Mouse (Mus musculus): ENCODE data around the gene Cpa4. TPM values are rescaled to one million over a fixed set of nuclear protein-coding genes. Genes with fewer than 3 reads are reported as not detected.

Cpa4 gene
- total RNA-seq, 2 experiments from 2014 or later: 0.18 to 0.25 TPM

DNA sequence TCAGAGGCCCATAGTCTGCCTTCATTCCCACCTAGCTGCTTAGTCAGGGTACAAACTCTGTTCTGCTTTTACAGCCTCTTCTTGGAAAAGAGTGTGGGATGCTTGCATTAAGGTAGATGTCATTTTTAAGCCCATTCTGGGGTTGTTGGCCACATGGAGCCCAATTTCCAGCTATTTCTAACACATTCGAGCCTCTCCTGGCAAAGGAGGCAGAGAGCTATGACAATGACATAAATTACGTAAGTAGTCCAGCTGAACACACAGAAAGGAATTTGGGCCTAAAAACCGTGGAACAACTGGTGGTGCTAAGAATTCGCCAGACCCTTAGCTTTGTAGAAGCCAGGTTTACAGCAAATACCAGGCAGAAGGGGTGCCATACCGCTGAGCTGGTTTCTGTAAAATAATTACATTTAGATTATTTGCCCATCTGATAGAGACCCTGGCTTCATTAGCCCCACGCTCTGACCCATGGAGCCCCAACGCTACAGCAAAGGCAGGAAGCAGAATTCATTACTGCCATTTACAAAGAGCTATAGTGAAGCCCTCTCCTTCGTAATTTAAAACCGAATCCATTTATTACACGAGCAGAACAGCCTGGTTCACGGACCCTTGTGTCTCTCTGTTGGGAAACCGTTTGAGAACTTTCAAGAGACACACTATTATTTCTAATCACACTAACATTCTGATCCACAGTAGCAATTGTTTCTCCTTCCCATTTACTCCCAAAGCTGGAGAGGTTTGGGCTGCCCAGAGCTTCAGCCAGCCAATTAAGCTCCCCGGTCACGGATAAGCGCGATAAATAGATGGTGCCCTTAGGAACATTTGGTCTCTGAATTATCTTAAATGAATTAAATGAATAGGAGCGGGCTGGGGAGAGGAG, 12.0 kb downstream of the Cpa4 start:
- DNase-seq (ENCODE audit: low spot score in 2 of 2): peak in 1 of 2 experiments; percentile 38
- intact Hi-C loops (cut with DNase I): no loop called here

DNA sequence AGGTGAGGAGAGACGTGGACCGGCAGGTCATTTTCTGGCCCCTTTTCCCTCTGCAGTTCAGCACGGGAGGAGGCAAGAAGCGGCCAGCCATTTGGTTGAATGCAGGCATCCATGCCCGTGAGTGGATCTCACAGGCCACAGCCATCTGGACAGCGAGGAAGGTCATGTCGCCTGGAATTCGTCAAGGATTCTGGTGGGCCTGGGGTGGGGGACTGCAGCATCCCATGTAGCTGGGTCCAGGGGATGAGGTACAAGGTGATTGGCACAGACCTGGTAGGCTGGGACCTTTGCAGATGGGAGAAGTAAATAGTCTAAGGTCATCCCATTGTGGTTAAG, 12.6 kb downstream of the Cpa4 start:
- intact Hi-C loops (cut with DNase I): no loop called here
- no peak for DNase-seq (ENCODE audit: low spot score in 2 of 2)

DNA sequence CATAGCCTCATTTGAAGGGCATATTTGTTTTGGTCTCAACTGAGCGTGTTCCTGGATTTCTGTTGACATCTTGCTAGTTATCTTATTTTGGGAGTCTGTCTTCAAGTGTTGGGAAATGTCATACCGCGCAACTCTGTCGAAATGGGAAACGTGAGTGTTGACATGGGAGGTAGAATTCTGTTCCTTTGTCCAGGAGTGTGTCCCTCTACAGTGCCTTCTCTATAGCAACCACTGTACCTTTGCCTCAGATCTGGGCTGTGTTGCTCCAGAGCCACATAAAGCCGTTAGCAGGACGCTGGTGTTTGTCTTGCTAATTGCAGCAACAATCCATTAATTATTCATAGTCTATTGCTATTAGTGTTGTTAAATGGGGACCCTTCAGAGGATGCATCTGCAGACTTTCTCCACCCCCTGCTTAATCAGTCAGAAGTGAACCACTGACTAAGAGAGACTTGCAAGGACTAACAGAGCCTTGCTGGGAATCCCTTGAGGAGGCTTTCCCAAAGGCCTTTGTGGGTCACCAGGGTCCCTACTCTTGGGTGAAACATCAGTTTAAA, 18.8 kb downstream of the Cpa4 start:
- intact Hi-C loops (cut with DNase I): no loop called here
- DNase-seq (ENCODE audit: low spot score in 2 of 2): no peak

DNA sequence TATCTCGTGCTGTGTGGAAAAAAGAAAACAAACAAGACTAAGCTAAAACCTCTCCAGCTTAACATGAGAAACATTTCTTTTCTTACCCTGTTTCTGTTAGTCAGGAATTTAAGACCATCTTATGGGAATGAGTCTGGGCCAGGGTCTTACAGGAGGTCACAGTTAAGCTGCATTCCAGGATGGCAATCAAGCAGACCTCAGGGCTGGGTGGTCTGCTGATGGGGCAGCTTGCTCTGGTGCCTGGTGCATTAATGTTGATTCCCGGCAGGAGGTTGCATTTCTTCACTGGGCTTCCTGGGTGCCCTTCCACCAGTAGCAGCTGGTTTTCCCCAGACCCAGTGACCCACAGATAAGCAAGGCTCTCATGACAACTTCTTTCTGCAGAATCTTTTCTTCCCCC, 21.6 kb downstream of the Cpa4 start:
- DNase-seq (ENCODE audit: low spot score in 2 of 2): no peak
- intact Hi-C loops (cut with DNase I): no loop called here

DNA sequence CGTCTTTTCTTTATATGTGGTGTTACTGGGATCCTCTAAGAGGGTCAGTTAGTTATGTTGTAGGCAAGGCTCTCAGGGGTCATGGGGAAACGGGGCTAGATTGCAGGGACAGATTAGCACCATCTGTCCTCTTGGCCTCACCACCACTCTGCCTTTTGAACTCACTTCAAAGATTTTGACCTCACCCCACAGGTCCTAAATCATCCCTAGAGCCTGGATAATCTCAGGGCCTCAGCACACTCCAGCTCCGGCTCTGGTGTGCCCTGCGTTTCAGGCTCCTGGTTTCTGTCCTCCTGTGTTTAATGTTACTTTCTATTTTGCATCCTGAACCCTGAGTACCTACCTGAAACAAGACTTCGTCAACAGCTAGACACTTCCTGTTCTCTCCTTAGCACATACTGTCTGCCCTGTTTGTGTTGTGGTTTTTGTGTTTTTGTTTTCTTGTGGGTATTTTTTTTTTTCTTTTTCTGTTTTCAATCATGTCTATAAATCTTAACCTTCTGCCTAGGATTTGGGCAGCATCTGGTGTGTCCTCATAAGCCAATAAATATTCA, 23.8 kb downstream of the Cpa4 start:
- intact Hi-C loops (cut with DNase I): no loop called here
- no peak for DNase-seq (ENCODE audit: low spot score in 2 of 2)

DNA sequence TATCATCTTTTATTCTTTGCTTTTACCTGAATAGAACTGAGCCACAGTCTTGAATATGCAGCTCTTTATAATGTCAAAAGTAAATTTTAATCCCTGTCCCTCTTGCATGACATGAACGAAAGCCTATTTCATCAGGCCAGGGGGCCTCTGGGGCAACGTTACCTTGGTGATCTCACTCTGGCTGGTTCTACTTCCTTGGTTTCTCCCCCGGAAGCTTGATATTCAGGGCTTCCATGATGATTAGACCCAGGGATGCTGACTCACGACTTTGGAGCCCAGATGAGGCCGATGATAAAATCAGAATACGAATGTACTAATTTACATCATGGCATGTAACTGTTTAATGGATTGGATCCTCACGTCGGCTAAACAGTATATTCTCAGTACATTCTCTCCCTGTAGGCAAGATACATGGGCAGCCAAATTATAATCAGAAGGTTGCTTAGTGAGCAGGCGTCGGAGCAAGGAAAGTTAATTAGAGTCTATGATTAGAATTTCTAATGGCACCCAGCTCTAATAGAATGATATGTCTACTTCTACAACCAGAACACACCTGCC, 24.3 kb downstream of the Cpa4 start:
- intact Hi-C loops (cut with DNase I): no loop called here
- no peak for DNase-seq (ENCODE audit: low spot score in 2 of 2)

DNA sequence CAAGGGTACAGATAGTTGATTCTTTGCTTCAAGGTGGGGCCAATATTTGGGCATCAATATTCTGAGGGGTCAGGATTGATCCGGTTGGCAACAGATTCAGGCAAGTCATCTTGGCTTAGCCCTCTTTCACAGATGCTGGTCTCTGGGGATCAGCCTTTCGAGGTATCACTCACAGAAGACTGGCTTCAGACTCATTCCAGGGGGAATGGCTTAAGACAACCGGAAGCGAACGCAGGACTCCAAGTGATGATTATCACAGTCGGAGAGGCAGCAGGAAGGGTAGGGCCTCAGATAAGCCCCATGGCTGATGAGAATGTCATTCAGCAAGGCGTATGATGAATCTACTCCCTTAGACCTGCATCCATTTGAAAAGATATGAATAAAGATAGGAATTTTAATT, 26.2 kb downstream of the Cpa4 start:
- intact Hi-C loops (cut with DNase I): no loop called here
- DNase-seq (ENCODE audit: low spot score in 2 of 2): no peak

DNA sequence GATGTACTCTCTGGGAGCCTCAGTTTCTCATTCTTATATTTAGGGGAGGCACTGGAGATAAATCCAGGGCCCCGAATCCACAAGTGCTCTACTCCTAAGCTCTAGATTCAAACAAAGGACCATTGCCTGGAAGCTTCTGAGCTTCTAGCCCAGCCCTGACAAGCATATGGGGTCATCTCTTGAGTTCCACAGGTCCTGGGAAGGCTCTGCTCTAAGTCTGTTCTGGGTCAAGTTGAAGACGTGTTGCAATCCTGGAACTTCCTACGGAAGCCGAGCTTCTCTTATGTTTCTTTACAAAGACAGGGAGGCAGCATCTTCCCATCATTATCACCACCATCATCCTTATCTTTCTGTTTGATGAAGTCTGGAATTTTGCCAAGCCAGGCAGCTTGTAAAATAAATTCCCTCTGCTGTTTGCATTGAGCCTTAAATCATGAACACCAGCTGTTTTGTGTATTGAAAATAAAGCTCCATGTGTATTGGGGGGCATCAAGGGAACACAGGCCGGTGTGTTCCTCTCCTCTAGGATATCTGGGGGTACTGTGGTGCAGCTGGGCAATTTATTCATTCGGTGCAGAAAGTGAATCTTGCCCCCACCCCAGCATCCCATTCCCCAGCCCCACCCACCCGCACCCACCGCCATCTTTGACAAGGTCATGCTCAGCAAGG, 28.2 kb downstream of the Cpa4 start:
- DNase-seq (ENCODE audit: low spot score in 2 of 2): no peak
- intact Hi-C loops (cut with DNase I): no loop called here

DNA sequence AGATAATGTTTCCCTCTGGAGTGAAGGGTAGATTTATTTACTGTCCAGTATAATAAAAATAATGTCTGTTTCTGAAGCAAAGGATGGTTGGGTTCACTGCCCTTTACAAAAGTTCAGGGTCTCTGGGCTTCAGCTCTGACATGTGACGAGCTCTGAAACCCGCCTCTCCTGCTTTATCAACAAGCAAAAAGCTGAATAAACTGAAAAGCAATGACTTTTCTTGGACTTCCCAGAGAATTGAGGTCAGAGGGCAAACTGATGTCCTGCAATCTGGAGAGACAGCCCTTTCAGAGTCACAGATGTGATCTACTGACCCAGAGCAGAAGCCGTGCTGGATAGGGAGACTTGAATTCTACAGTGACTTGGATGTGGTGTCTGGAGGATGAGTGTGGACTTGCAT, 31.9 kb downstream of the Cpa4 start:
- intact Hi-C loops (cut with DNase I): no loop called here

DNA sequence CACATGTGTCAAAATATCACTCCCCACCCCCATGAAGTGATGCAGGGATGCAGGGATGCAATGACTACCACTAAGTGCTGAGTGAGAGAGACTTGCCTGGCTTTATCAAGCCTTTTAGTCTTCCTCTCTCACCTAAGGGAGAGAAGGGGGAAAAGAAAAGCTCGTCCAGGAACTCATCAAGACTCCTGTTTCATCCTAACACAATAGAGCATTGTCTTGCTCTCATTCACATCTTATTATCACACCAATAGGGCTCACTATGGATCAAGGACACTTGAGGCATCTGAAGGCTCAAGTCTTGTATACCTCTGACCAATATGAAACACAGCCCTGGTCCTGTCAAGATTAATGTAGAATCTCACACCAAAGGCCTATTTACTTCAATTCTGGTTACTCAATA, 32.8 kb downstream of the Cpa4 start:
- intact Hi-C loops (cut with DNase I): no loop called here

More for the DNA sequence above, 31.9 kb downstream of the Cpa4 start:
- no peak for DNase-seq (ENCODE audit: low spot score in 2 of 2)

DNA sequence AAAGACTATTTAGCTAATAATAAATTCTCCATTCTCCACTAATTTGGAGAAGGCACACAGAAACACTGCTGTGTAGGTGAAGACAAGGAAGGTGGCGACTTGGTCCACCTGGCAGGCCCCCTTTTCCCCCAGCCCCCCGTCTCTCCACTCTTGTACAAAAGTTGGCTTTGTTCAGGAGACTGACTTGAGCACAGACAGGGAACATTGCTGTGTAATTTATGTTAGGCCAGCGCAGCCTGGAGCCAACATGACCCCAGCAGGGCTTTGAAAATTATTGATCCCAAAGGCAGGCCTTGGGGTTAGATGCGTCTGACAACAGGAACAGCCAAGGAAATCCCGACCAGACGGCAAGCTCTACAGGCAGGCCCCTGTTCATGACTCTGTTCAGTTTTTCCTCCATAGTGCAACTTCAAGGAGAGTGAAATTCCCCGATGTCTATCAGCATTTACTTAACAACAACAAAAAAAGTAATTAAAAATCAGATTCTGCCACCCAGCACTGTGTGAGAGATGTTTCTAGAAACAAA, 36.2 kb downstream of the Cpa4 start:
- no peak for DNase-seq (ENCODE audit: low spot score in 2 of 2)
- intact Hi-C loops (cut with DNase I): no loop called here

More for the DNA sequence above, 32.8 kb downstream of the Cpa4 start:
- no peak for DNase-seq (ENCODE audit: low spot score in 2 of 2)

DNA sequence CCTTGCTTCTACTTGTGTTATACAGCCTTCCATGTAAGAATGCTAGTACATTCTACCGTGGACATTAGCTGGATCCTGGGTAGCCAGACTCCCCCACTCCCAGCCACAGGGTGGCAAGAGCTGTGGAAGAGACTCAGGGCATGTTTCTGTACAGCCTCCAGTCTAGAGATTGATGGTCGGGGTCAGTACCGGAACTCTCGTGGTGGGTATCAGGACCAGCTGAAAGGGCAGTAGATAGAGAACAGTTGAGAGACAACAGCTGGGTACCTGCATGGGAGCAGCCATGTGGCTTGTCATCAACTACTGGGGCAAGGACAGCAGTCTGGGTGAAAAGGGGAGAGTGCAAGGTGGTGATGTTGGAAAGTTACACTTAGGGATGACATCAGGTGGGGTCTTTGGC, 36.9 kb downstream of the Cpa4 start:
- no peak for DNase-seq (ENCODE audit: low spot score in 2 of 2)
- intact Hi-C loops (cut with DNase I): no loop called here

DNA sequence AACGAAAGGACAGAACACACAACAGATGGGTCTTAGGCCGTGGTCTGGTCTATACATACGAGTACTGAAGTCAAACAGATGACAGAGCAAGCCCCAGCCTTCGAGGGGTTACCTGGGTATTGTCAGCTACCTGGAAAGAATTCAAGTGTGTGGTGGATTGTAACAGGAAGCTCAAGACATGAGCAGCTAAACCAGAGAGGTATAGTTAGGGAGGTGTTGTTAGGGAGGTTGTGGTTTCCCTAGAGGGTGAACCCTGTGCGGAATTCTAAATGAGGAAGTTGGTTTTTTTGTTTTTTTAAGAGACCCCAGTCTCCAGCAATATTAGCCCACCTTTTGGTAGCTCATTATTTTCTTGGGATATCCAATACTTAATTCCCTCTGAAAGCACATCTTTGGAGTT, 37.5 kb downstream of the Cpa4 start:
- intact Hi-C loops (cut with DNase I): no loop called here
- DNase-seq (ENCODE audit: low spot score in 2 of 2): no peak

DNA sequence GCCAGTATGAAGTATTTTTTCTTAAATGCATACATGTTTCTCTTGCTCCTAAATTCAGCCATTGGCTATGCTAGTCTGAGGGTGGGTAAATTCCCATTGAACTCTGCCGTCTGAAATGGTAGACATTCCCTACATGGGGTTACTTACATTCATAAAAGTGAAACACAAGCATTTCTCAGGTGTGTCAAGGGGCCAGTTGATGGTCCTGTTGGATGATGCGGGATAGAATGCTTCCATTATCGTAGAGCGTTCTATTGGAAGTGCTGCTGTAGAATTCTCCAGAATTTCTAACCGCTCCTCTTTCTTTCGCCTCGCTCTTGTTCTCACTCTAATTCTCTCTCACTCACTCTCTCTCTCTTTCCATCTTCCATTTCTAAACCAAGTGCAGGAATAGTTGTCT, 42.5 kb downstream of the Cpa4 start, which contains the start of gene Cpa5:
Gene Cpa5, plus strand, starts transcription at position 301 of the 400 bp plus-strand sequence.
- no peak for DNase-seq (ENCODE audit: low spot score in 2 of 2)
- intact Hi-C loops (cut with DNase I): no loop called here

DNA sequence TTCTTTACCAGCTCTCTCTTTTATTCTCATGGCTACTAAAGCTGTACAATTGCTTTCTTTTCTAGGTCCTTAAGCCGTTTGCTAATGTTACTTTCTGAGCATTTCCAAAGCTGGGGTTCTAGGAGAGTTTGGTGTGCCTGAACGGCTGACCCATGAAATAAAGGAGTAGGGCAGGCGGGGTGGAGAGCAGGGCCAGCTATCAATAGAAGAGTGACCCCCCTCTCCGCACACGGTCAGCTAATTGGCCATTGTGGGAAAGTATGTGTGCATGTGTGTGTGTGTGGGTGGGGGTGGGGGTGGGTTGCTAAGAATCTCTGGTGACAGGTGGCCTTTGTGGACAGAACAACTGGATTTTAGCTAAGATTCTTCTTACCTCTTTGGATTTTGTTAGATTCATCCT, 43.0 kb downstream of the Cpa4 start:
- intact Hi-C loops (cut with DNase I): no loop called here
- no peak for DNase-seq (ENCODE audit: low spot score in 2 of 2)

DNA sequence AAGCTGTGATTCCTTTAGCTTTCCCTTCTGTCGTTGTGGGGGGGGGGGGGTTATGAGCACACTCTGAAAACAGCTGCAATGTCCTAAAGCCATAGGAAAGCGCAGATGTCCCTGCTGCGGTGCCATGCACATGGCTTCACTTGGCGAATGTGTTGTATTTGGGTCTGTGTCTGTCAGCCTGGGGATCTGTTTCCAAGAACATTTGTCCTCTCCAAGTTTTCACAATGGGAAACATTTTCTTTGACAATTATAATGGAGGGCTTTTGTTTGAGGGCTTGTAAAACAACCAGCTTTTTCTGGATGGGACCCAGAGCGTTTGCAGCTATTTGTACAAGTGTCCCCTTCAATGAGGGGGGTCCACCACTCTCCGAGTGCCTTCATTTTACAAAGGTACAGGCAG, 46.1 kb downstream of the Cpa4 start:
- intact Hi-C loops (cut with DNase I): no loop called here
- no peak for DNase-seq (ENCODE audit: low spot score in 2 of 2)

DNA sequence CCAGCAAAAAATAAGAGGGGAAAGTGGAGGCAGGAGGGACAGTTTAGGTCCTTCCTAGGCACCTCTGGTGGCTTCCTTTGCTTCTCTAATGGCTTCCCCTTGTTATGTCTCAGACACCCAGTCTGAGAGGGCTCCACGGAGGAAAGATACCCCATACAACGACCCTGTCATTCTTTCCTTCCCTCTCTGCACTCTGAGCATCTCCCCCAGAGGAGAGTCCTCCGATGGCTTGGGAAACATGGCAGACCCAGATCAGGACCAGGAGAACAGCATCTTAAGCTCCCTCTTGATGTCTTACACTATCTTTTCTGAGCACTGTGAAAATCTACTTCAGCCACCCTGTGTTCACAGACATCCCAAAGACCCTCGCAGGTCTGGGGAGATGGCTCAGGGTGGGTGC, 47.6 kb downstream of the Cpa4 start:
- DNase-seq (ENCODE audit: low spot score in 2 of 2): no peak
- intact Hi-C loops (cut with DNase I): no loop called here

DNA sequence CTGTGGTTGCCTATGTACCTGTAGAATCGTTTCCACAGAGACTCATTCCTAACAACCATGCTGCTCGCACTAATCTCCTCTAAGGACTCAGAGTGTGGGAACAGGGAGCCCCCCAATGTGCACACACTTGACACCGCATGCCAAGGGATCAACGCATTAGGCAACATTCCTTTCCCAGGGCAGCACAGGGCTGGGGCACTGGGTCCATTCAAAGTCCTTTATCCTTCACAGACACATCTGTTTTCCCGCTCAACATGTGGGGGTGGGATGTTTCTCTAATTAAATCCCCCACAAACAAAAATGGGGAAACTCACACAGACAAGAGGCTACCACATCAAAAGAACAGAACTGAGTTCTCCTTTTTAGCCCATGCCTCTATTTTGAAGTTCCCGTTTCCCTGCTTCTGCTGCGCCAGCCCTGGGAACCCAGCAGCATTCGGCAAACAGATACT, 48.3 kb downstream of the Cpa4 start:
- intact Hi-C loops (cut with DNase I): no loop called here

DNA sequence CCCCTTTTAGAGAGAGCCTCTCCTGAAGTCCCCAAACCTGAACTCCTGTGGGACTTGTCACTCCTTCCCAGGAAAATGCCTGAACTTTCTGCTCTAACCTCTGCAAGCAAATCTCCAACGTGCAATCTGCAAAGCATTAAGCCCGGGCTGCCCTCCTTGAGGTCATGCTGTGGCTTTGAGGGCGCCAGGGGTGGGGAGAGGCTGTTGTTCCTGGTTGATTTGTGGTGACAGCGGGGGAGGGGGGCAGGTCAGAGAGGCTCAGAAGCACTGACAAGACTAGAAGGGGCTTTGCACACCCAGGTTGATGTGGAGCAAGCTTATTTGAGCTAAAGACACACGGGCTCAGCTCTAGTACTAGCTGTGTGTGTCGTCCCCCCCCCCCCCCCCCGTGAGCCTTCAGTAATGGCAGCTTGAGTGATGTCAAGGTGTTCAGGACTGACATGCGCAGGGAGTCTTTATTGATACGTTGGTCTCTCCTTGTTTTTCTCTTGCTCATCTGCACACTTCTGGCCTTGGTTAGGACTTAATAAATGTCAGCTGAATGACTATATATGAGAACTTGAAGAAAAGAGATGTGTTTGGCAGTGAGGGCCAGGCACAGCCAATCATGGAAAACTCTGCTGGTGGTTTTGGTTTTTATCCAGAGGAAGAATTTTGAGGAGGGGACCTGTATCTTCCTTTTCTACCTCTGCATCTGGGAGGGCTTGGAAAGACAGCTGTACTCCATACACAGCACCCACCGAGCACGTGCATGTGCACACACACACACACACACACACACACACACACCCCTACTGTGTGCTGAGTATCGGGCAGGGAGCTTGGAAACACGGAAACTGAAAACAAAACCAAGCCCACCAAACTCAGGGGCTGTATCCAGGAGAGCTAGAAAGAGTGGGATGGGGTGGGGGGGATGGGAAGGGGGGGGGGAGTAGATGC, 49.1 kb downstream of the Cpa4 start:
- intact Hi-C loops (cut with DNase I): loop anchor here (1.0 kb wide), 1 partner anchor 66 kb away; no protein-coding TSS in a partner anchor

More for the DNA sequence above, 48.3 kb downstream of the Cpa4 start:
- no peak for DNase-seq (ENCODE audit: low spot score in 2 of 2)

More for the DNA sequence above, 49.1 kb downstream of the Cpa4 start:
- DNase-seq (ENCODE audit: low spot score in 2 of 2): no peak

All from left cerebral cortex, postnatal 36 days (tissue).